Mouse (Mus musculus): Measurements from ENCODE around the gene Sh3gl1.

- TF ChIP-seq CTCF (IDR thresholded peaks at IDR 0.05; ENCODE audit: control insufficient read depth, insufficient read depth, low read length) = no peak
- TF ChIP-seq POLR2A (IDR thresholded peaks at IDR 0.05; ENCODE audit: borderline replicate concordance, control insufficient read depth, low read depth, low read length) = no peak
Observed at GRCm38 (mm10) chr17:55969560-55969959, 66.9 kb downstream of the Sh3gl1 start.

Measured in bone marrow, adult 2 months (tissue).